Mouse (Mus musculus): ENCODE measurements around the gene Gm37240. TPM values are rescaled to one million over a fixed set of nuclear protein-coding genes. Genes with fewer than 3 reads are reported as not detected.

The Gm37240 gene
- polyA plus RNA-seq, 1 experiment from 2014 or later = 0.21 TPM

- no peak overlapping the region for H3K4me2 ChIP-seq
- peaks cover 9% of the 10 kb centered on the region for H3K4me1 ChIP-seq (replicated peaks)
- H3K9me3 ChIP-seq (replicated peaks) = no peaks in the 10 kb centered on the region
- H3K27ac ChIP-seq = no peak overlapping the region
- no peaks in the 10 kb centered on the region for H3K27me3 ChIP-seq
- no peak overlapping the region for H3K9ac ChIP-seq
- no peak for ATAC-seq (ENCODE audit: low read depth)
- H3K4me3 ChIP-seq (replicated peaks) = no peak overlapping the region
- DNase-seq = no peak
- H3K36me3 ChIP-seq = no peaks in the 10 kb centered on the region
- 58% methylated on average over 3 of the region's 3 CpGs for WGBS (ENCODE audit: insufficient replicate concordance)
Observed at GRCm38 (mm10) chr3:85738591-85738990, 148.7 kb downstream of the Gm37240 start.

- Histone ChIP-seq H3K27me3 (no peaks in the 10 kb centered on the region), H3K9me3 (replicated peaks) (no peaks in the 10 kb centered on the region), H3K4me3 (replicated peaks) (no peak overlapping the region), H3K27ac (no peak overlapping the region), H3K9ac (no peak overlapping the region), H3K36me3 (no peaks in the 10 kb centered on the region), H3K4me1 (replicated peaks) (no peaks in the 10 kb centered on the region), H3K4me2 (no peak overlapping the region)
- ATAC-seq (ENCODE audit: low read depth) (no peak), DNase-seq (no peak)
- 60% methylated on average over 5 of the region's 5 CpGs for WGBS (ENCODE audit: insufficient replicate concordance)
Observed at GRCm38 (mm10) chr3:85733939-85734729, 153.2 kb downstream of the Gm37240 start.

DNA sequence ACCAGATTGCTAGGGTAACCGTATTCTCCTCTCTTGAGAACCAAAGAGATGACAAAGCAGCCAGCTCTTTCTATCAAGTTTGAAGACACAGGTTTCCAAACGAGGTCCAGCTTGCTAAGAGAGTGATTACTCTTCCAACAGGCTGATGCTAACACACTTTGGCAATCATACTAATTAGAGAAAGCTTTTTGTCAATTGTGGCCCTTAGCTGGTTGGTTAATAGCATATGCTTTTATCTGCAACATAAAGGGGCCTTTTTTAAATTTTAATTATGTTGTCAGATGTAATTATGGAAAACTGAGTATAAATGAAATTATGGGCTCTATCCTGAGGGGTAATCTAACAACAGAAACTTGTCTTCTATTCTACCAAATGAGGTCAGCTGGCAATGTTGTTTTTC, 160.1 kb downstream of the Gm37240 start:
- H3K4me1 ChIP-seq (replicated peaks) = peaks cover 24% of the 10 kb centered on the region
- H3K9me3 ChIP-seq (replicated peaks) = no peaks in the 10 kb centered on the region
- 56% methylated on average over 2 of the region's 2 CpGs for WGBS (ENCODE audit: insufficient replicate concordance)
- H3K27me3 ChIP-seq = no peaks in the 10 kb centered on the region
- no peak overlapping the region for H3K27ac ChIP-seq
- no peak for DNase-seq
- no peak for ATAC-seq (ENCODE audit: low read depth)
- H3K4me3 ChIP-seq (replicated peaks) = no peak overlapping the region
- no peak overlapping the region for H3K4me2 ChIP-seq
- H3K9ac ChIP-seq = no peak overlapping the region
- no peaks in the 10 kb centered on the region for H3K36me3 ChIP-seq

DNA sequence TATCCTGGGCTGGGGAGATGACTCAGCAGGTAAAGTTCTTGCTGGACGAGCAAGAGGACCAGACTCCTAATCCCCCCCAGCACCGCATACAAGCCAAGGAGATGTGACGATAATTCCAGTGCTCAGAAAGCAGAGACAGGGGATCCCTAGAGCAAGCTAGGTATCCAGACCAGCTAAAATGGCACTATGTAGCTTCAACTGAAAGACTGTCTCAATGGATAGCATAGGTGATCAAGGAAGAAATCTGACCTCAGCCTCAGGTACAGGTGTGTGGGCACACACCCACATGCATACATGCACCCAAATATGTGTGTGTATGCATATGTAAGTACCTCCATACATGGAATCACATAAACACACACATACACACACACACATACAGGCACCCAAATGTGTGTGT, 161.3 kb downstream of the Gm37240 start:
- no peak overlapping the region for H3K9ac ChIP-seq
- no peaks in the 10 kb centered on the region for H3K27me3 ChIP-seq
- ATAC-seq (ENCODE audit: low read depth) (no peak), DNase-seq (no peak)
- peak overlapping the region; percentile 45; the same call in 1 of the 2 replicates for H3K27ac ChIP-seq
- no peak overlapping the region for H3K4me3 ChIP-seq (replicated peaks)
- no peaks in the 10 kb centered on the region for H3K9me3 ChIP-seq (replicated peaks)
- H3K36me3 ChIP-seq = no peaks in the 10 kb centered on the region
- 59% methylated on average over 3 of the region's 3 CpGs for WGBS (ENCODE audit: insufficient replicate concordance)
- H3K4me2 ChIP-seq = no peak overlapping the region
- peaks cover 24% of the 10 kb centered on the region for H3K4me1 ChIP-seq (replicated peaks)

GRCm38 (mm10) chr3:85725110-85725509, 162.2 kb downstream of the Gm37240 start:
- peak; percentile 100 for ATAC-seq (ENCODE audit: low read depth)
- 4% methylated on average over 2 of the region's 2 CpGs for WGBS (ENCODE audit: insufficient replicate concordance)
- no peak overlapping the region for H3K9ac ChIP-seq

DNA sequence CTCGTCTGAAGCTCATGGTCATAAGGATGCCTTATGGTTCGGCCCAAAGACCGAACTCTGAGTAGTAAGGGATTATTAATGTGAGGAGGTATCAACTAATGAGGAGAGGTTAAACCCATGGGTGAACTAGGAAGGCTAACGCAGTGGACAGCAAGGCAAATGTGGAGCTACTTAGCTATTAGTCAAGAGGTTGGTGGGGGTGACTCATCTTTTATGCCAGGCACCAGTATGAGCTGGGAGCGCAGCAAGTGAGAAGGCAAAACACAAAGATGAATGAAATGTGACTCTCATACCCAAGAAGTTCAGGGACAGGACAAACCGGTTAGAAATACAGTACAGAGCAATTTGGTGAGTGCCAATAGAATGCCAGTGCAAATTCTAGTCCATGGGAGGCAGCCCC, 164.7 kb downstream of the Gm37240 start:
- ATAC-seq (ENCODE audit: low read depth) = no peak
- 76% methylated on average over 6 of the region's 6 CpGs for WGBS (ENCODE audit: insufficient replicate concordance)
- DNase-seq = no peak

More at GRCm38 (mm10) chr3:85725110-85725509, 162.2 kb downstream of the Gm37240 start:
- Histone ChIP-seq H3K4me3 (replicated peaks) (no peak overlapping the region), H3K27me3 (no peaks in the 10 kb centered on the region), H3K27ac (peak overlapping the region; percentile 84), H3K36me3 (no peaks in the 10 kb centered on the region), H3K4me2 (peak overlapping the region; percentile 42), H3K4me1 (replicated peaks) (peaks cover 24% of the 10 kb centered on the region), H3K9me3 (replicated peaks) (no peaks in the 10 kb centered on the region)
- DNase-seq = peak; percentile 77

GRCm38 (mm10) chr3:85715764-85716297, 171.5 kb downstream of the Gm37240 start:
- Histone ChIP-seq H3K4me2 (no peak overlapping the region), H3K27me3 (no peaks in the 10 kb centered on the region), H3K9ac (no peak overlapping the region), H3K4me3 (replicated peaks) (no peak overlapping the region), H3K9me3 (replicated peaks) (no peaks in the 10 kb centered on the region), H3K36me3 (no peaks in the 10 kb centered on the region), H3K27ac (no peak overlapping the region), H3K4me1 (replicated peaks) (peaks cover 11% of the 10 kb centered on the region)
- DNase-seq (no peak), ATAC-seq (ENCODE audit: low read depth) (peak; percentile 63; the same call in 1 of the 2 replicates)
- WGBS (ENCODE audit: insufficient replicate concordance) = 52% methylated on average over 4 of the region's 4 CpGs

More for the DNA sequence above, 164.7 kb downstream of the Gm37240 start:
- H3K27me3 ChIP-seq = no peaks in the 10 kb centered on the region
- no peaks in the 10 kb centered on the region for H3K36me3 ChIP-seq
- no peak overlapping the region for H3K9ac ChIP-seq
- H3K4me3 ChIP-seq (replicated peaks) = no peak overlapping the region
- no peak overlapping the region for H3K4me2 ChIP-seq
- H3K4me1 ChIP-seq (replicated peaks) = peaks cover 24% of the 10 kb centered on the region
- no peaks in the 10 kb centered on the region for H3K9me3 ChIP-seq (replicated peaks)
- H3K27ac ChIP-seq = 0 out of 2 replicates have a peak overlapping the region, but pooled peaks have one; percentile 1

- Histone ChIP-seq H3K4me2 (no peak overlapping the region), H3K9me3 (replicated peaks) (no peaks in the 10 kb centered on the region), H3K9ac (no peak overlapping the region), H3K27me3 (no peaks in the 10 kb centered on the region), H3K4me3 (replicated peaks) (no peak overlapping the region), H3K36me3 (no peaks in the 10 kb centered on the region), H3K4me1 (replicated peaks) (peaks cover 20% of the 10 kb centered on the region), H3K27ac (no peak overlapping the region)
- 48% methylated on average over 7 of the region's 7 CpGs for WGBS (ENCODE audit: insufficient replicate concordance)
- ATAC-seq (ENCODE audit: low read depth) (no peak), DNase-seq (no peak)
Observed at GRCm38 (mm10) chr3:85713936-85714709, 173.2 kb downstream of the Gm37240 start.

GRCm38 (mm10) chr3:85710695-85711094, 176.6 kb downstream of the Gm37240 start:
- no peak overlapping the region for H3K4me3 ChIP-seq (replicated peaks)
- H3K27me3 ChIP-seq = no peaks in the 10 kb centered on the region
- DNase-seq (peak; percentile 34), ATAC-seq (ENCODE audit: low read depth) (peak; percentile 60)
- no peak overlapping the region for H3K27ac ChIP-seq
- 18% methylated on average over 8 of the region's 8 CpGs for WGBS (ENCODE audit: insufficient replicate concordance)
- H3K9ac ChIP-seq = no peak overlapping the region
- no peak overlapping the region for H3K4me2 ChIP-seq
- no peaks in the 10 kb centered on the region for H3K36me3 ChIP-seq
- H3K4me1 ChIP-seq (replicated peaks) = peaks cover 13% of the 10 kb centered on the region
- H3K9me3 ChIP-seq (replicated peaks) = no peaks in the 10 kb centered on the region

DNA sequence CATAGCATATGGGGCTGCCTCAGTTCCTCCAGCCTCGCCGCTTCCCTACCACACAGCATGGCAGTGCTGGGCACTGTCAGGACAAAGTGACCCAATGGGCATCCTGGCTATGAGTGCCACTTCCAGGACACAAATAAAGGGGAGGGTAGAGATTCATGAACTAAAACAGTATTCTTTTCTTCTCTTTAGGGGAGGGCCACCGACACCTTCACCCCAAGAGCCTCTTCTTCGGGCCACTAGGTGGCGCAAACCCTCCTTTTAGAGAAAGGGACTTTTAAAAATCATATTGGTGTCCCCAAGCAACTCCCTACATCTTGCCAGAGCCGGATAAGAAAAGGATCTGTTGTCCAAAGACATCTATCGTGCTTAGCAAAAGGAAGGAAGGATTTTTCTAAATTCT, 179.9 kb downstream of the Gm37240 start:
- Histone ChIP-seq H3K9ac (no peak overlapping the region), H3K27ac (no peak overlapping the region), H3K4me3 (replicated peaks) (no peak overlapping the region), H3K36me3 (no peaks in the 10 kb centered on the region), H3K4me2 (no peak overlapping the region), H3K4me1 (replicated peaks) (peaks cover 16% of the 10 kb centered on the region), H3K27me3 (no peaks in the 10 kb centered on the region), H3K9me3 (replicated peaks) (no peaks in the 10 kb centered on the region)
- DNase-seq = no peak
- ATAC-seq (ENCODE audit: low read depth) = no peak
- 34% methylated on average over 7 of the region's 7 CpGs for WGBS (ENCODE audit: insufficient replicate concordance)

DNA sequence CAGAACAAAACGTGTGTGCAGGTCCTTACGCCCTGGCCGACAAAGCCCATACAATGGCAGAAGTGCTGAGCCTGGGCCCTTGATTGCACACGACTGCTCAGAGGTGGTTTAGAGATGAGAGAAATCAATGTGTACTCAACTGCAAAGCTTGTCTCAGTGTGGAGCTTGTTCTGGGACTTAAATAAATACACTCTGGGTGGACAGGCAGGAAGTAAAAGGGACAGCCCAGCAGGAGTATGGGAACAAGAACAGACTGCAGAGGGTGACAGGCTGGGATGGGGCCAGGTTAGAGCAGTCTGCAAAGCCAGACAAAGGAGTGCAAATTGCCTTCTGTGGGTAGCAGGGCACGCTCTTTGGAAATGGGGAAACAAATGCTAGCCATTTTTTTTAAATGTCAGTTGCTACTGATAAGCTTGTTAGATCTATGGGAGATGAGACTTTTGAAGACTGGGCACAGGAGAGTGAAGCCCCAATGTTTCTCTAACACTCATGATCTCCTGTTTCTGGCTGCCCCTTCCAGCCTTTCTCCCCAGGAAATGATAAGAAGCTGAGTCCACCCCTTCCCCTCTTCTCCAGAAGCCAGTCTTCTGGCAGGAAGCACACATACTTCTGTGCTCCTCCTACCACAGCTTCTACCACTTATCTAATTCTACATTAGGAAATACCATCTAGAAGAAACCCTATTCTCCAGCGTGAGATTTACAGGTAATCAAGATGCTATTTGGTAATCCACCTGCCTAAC, 184.0 kb downstream of the Gm37240 start:
- Histone ChIP-seq H3K27me3 (no peaks in the 10 kb centered on the region), H3K4me3 (replicated peaks) (no peak overlapping the region), H3K9ac (no peak overlapping the region), H3K27ac (no peak overlapping the region), H3K36me3 (no peaks in the 10 kb centered on the region), H3K9me3 (replicated peaks) (no peaks in the 10 kb centered on the region), H3K4me2 (no peak overlapping the region), H3K4me1 (replicated peaks) (peaks cover 5% of the 10 kb centered on the region; the same call in 1 of the 2 replicates)
- no peak for DNase-seq
- no peak for ATAC-seq (ENCODE audit: low read depth)
- 35% methylated on average over 6 of the region's 6 CpGs for whole genome bisulfite sequencing (ENCODE audit: insufficient replicate concordance)

All from liver, embryonic 13.5 days (tissue).